Mouse (Mus musculus): Measurements from ENCODE around the gene Cdc14b. TPM values are rescaled to one million over a fixed set of nuclear protein-coding genes. Genes with fewer than 3 reads are reported as not detected.

The Cdc14b gene
- total RNA-seq, 2 experiments from 2014 or later, result 8.9 to 9.0 TPM

GRCm38 (mm10) chr13:64152241-64152669, 122.8 kb downstream of the Cdc14b start:
- intact Hi-C loops (cut with DNase I), result loop anchor here (10.0 kb wide), 1 partner anchor 1093 kb away; no protein-coding TSS in a partner anchor
- peak; percentile 87 to 89 for DNase-seq

GRCm38 (mm10) chr13:64150121-64150520, 125.0 kb downstream of the Cdc14b start:
- peak in 1 of 2 experiments; percentile 16 for DNase-seq
- intact Hi-C loops (cut with DNase I), result loop anchor here (10.0 kb wide), 1 partner anchor 1095 kb away; no protein-coding TSS in a partner anchor

Other genes with a start within 250 kb of the Cdc14b start
- gene Hsd17b3, start 186.1 kb downstream of the Cdc14b start, total RNA-seq (2021), result not detected
- gene Slc35d2, start 145.9 kb downstream of the Cdc14b start, total RNA-seq (2021), result 1 to 10 TPM; 1.4 to 1.8 TPM
- 10 to 100 TPM; 19.4 to 20.3 TPM for gene Zfp367, start 122.1 kb downstream of the Cdc14b start, total RNA-seq (2021)
- 10 to 100 TPM; 42.5 to 43.5 TPM for gene Habp4, start 113.5 kb downstream of the Cdc14b start, total RNA-seq (2021)
- gene Aaed1, start 37.4 kb upstream of the Cdc14b start, total RNA-seq (2021), result 10 to 100 TPM; 51.9 to 58.6 TPM
- 100 to 1,000 TPM; 260 to 267 TPM for gene Ctsl, start 95.6 kb upstream of the Cdc14b start, total RNA-seq (2021)
- 1 to 10 TPM; 3.4 to 5.0 TPM for gene Cdk20, start 157.0 kb upstream of the Cdc14b start, total RNA-seq (2021)
- gene Fam240b, start 222.5 kb upstream of the Cdc14b start, total RNA-seq (2021), result not detected

Data from heart, postnatal 14 days (tissue).